Mouse (Mus musculus) G1E-ER4 (cell line): ENCODE results near the gene Ttyh2. TPM values are rescaled to one million over a fixed set of nuclear protein-coding genes. Genes with fewer than 3 reads are reported as not detected.

Experiments
- GATA1 ChIP-seq: IDR thresholded peaks from one replicate; pipeline ENCODE4 v1.8.0; 2012; ENCODE audit warnings: low read length, inconsistent platforms
- polyA plus RNA-seq: library from polyadenylated mRNA; stranded (reverse); fragments of >175 nt; gene quantifications from 2 replicates; pipeline ENCODE4 v1.2.3, GENCODE M21; 2012

The Ttyh2 gene
- polyA plus RNA-seq, 1 experiment = 0.32 TPM

DNA sequence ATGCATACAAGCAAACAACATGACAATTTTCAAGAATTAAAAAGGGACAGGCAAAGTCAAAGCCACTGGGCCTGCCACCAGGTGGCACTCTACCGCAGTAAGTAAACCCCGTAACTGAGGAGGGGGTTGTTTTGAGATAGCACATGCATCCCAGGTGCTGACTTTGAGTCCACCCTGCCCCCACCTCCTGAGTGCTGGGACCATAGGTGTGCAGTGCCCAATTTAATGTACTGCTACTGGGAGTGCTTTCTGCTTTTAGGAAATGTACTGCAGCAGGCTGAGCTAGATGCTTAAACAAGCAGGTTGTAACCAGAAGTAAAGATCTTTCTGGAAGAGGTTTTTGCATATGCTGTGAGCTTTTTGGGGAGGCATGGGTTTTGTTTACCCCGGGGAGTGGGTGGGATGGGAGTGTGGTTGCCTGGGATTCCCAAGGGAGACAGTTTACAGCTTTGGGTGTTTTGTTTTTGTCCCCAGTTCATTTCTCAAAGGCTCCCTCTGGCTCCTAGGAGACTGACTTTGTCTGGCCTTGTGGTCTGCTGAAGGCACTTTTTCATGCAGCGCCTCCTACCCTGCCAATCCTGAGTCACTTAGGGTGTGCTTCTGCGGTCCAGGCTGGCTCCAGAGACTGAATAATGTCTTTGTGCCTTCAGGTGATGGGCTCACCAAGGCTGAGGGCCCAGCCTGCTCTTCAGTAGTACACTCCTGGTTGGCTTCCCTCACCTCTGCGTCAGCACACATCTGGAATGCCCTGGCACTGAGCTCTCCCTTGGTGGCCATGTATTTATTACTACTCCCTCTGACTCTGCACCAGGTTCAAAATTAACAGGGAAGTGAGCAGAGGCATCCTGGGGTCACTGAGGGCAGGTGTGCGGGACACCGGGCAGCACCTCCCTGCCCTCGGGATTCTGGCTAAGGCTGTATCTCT lies 2.2 kb upstream of the Ttyh2 start:
- TF ChIP-seq GATA1 = no peak

DNA sequence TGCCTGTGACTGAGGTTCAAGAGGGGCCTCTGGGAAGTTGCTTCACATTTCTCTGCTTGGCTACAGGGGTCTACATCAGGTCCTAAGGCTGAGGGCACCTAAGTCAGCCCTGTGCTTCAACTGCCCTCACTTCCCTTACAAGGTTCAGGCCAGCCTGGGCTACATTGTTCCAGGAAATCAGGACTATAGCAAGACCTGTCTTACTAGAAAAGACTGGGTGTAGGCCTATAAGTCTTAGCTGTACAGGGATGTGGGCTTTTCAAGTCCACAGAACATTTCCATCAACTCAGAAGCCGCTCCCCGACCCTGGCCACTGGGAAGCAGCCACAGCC lies 1.5 kb upstream of the Ttyh2 start:
- TF ChIP-seq GATA1 = no peak

DNA sequence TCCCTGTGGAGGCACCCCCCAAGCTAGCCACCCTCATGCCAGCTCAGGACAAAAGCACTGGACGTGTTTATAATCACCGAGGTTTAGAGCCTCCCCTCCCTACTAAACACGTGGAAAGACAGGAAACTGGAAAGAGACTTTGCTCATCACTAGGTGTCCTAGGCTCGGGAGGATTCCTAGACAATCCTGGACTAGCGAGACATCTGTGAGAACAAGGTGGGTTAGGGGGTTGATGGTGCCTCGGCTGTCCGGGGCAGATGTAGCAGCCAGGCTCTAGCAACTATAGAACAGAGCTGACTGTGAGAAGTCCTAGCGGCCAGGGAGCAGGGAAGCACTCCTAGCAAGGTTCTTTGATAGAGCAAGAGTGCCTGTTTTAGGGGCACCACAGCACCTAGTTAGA lies 1.1 kb upstream of the Ttyh2 start:
- no peak for TF ChIP-seq GATA1

DNA sequence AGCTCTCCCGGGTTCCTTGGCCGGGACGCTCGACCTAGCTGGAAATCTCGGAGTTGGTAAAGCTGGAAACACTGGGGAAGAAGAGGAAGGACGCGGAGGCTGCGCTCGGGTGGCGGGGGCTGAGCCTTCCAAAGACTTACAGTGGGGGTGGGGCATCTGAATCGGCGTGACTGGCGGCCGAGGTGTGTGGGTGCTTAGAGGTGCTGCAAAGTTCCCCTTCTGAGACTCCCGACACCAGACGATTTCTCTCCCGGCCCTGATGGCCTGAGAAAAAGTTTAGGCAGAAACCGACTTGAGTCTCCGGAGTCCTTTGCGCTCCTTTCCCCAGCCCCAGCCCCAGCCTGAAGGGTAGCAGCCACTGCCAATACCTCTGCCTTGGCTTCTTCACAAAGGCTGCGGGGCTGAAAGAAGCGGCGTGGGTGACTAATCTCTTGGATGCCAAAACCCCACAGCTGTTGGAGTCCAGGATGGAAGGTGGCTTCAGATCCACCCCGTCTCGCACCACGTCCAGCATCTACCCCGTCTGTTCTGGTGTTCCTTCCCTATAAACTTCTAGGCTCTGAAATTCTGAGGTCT lies 683 bp downstream of the Ttyh2 start:
- no peak for TF ChIP-seq GATA1

DNA sequence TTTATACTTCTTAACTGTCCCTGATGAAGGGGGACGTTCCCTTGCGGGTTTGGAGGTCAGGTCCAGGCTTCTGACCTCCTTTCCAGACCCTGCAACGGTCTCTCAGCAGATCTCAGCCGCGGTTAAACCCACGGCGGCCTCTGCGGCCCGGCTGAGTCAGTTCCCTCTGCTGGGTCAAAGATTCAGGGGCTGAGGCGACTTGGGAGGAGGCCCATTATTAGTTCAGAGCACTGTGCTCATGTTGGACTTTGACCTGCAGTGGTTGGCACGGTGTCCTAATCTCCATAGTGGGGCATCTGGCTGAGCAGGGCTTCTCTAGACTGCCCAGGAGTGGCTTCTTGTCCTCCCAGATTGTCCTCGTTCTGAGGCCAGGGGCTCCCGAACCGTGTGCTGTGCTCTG lies 1.2 kb downstream of the Ttyh2 start:
- no peak for TF ChIP-seq GATA1

DNA sequence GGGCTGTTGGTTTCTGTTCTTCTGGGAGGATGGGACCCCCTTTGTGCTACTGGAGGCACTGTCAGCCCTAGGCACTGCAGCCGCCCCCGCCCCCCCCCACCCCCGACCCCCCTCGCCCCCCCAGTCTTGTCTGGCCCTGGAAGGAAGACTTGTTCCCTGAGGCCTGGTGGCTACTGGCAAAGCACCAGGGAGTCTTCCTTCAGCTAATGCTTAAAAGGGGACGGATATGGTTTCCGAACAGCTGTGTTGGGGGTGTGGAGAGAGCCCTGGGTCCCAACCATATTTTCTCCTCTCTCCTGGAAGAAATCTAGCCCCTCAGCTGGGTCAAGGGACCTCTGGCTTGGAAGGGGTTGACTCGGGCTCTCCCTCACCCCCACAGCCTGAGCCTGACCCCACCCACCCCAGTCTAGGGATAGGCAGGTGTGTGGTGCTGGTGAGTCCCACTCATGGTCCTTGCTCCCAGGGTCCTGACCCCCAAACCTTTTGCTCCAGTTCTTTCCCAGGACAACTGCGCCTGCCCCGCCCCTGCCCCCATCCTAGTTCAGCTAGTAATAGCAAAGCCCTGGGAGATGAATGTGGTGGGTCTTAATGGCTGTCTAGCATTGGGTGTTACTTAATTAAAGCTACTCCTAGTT lies 1.8 kb downstream of the Ttyh2 start:
- no peak for TF ChIP-seq GATA1

DNA sequence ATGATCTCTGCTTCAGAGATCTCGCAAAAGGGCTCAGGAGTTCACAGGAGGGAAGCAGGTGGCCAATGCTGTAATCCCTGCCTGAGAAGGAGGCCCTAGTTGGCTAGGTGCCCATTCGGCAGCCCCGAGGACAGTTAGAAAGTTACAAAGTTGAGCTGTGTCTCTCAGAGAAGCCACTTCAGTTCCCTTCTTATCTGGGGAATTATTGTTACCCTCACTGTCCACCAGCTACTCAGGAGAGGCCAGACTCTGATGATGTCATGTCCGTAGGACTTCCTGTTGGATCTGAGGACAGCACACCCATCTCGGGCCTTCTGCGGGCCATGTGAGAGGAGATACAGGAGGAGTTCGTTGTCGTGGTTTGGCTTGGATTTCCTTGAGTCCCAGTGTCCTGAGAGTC lies 4.4 kb downstream of the Ttyh2 start:
- TF ChIP-seq GATA1 = no peak

DNA sequence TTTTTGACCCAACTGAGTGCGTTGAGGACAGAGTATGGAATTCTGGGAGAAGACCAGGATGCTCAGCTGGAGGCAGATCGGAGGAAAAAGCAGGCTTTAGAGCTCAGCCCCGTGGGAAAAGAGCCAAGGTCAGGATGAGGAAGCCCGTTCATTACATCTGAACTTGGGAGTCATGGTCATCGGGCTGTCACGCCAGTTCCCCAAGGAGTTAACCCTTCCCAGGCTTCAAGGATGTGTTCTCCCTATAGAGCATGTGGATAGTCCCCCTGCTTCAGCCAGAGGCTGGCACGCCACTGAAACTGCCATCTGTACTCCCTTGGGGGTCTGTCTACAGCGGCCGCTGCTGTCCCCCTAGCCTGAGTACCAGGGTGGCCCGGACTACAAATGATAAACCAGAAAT lies 5.1 kb downstream of the Ttyh2 start:
- TF ChIP-seq GATA1 = no peak

DNA sequence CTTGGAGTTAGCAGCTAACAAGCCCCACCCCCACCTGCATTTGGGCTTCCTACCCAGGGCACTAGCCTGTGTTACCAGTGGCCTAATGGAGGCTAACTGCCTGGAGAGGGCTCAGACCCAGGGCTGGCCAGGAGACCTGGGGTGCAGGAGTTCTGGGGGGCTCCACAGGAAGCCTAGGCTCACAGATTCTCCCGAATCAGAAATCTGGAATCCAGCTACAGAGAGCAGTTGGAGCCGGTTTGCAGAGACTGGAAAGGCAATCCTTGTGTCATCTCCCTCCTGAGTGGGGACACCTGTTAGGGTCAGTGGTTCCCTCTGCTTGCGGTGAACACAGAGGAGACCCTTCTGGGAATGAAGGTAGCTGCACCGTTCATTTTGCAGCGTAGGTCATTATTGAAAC lies 5.8 kb downstream of the Ttyh2 start:
- TF ChIP-seq GATA1 = no peak

DNA sequence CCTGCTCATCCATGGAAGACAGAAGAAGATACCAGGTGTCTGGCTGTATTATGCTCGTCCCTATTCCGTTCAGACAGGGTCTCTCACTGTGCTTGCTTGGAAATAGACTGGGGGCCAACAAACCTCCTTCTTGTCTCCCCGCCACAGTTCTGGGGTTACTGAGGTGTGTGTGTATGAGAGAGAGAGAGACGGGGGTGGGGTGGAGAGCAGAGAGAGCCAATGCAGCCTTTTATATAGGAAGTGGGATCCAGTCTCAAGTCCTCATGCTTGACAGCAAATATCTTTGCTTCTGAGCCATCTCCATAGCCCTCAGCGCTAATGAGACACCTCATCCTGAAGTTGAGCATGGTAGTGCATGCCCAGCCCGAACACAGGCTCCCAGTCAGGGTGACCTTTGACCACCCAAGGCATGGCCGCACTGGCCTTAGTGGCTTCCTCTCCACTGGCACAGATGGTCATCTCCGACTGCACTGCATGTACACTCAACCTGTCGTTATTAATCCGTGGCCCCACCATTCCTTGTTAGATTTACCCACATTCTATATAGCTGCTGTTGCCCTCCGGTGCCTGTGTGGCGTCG lies 7.2 kb downstream of the Ttyh2 start:
- TF ChIP-seq GATA1 = no peak

DNA sequence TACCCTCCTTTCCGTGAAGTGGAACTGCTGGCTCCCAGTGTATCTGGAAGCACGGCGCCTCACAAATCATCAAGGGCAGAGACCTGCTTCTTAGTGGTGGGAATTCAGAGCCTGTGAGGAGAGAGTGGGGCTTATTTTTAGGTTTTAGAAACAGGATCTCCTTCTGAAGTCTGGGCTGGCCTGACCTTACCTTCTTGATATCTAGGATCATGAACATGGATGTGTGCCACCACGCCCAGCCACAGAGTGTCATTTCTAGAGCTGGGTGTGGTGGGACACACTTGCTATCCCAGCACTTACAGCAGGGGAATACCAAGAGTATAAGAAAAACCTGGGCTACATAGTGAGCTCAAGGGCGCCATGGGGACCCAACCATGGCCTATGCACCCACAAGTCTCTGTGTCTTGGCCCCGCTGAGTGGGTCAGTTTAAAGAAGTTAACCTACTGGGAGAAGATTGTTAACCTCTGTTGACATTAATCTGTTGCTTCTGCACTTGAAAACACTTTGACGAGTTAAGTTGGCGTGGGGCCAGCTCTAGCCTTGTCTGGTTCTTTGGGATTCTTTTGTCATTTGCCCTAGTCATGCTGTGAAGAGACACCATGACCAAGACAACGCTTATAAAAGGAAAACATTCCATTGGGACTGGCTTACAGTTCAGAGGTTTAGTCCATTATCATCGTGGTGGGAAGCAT lies 7.9 kb downstream of the Ttyh2 start:
- TF ChIP-seq GATA1 = no peak

DNA sequence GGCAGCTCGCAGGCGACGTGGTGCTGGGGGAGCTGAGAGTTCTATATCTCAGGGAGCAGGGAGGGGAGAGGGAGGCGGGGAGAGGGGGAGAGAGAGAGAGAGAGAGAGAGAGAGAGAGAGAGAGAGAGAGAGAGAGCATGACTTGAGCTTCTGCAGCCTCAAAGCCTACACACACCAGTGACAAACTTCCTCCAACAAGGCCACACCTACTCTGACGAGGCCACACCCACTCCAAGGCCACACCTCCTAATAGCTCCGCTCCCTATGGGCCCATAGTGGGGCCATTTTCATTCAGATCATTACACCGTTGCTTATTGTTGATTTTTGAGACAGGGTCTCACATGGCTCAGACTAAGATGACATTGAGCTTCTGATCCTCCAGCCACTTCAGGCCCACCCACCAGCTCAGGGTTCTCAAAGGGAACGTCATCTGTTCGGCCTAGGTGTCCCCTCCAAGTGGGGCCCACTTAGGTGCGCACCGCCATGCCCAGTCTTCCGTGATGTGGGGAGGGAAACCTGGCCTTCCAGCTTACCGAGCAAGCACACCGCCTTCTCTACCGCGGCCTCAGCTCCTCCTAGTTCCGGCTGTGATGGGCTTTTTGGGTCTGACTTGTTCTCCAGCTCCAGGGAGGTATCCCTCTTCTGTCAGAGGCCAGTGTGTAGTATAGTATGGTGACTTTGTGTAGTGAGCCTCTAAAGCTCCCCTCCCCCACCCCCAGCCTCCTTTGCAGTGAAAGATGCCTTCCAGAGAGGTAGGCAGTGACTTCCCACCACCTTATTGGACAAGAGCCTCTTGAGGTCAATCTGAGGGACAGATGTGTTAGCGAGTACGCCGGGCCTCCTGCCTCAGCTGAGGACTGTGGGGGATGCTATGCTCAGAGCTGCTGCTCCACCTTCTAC lies 8.7 kb downstream of the Ttyh2 start:
- no peak for TF ChIP-seq GATA1

DNA sequence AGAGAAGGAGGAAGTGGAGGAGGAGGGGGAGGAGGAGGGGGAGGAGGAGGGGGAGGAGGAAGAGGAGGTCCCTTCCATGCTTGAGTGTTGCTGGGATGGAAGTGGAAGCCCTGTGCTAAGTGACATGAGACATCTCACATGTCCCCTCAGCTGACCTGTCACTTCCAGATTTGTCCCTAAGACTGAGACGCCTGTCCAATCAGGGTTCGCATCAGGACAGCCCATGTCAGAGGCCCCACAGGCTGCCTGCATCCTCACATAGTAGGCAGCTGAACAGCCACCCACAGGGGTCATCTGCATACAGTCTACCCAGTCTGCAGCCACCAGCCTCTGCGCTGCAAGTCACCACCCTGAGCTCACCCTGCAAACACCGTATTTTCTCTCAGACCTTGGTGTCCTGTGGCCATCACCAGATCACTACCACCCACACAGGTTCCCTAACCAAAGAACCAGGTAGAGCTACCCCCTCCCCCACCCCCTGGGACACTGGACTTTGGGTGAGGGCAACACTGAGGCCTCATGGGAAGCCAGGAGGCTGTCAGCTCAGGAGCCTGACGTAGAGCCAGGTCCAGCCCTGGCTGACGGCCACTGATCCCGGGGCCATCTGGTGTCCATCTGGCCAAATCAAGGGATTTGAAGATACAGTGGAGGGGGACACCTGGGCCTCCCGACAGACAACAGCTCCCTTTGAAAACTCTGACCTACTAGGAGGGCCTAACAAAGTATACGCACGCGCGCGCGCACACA lies 9.6 kb downstream of the Ttyh2 start:
- TF ChIP-seq GATA1 = no peak

DNA sequence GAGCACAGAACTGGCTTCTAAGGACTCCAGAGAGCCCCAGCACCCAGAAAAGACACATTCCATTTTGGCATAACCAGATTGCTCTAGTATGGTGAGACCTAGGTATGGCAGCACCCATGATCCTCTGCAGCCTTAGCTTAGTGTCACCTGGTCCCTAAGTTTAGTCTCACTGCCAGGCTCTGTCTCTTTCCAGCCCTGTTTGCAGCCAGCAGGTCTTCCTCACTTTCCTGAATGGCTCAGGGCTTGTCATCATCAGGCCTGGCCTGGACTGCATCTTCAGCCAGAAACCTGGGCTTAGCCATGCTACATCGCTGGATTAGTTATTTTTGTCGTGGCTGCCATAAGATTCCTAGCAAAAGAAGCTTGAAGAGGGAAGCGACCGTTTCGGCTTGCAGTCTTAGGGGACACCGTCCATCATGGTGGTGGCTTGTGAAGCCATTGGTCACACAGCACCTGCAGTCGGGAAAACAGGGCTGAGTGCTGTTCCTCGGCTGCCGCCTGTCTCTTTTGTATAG lies 10.4 kb downstream of the Ttyh2 start:
- TF ChIP-seq GATA1 = no peak
